Mouse (Mus musculus) embryonic facial prominence, embryonic 10.5 days (tissue): ENCODE data around the gene Ankrd52. TPM values are rescaled to one million over a fixed set of nuclear protein-coding genes. Genes with fewer than 3 reads are reported as not detected.

ENCODE experiments used
- DNase-seq: peaks from one replicate; pipeline ENCODE4 v3.0.0-alpha.2; 2017; ENCODE audit warnings: low spot score
- H3K27ac ChIP-seq: fragments of 300-500 bp; sonication (generic); replicated peaks from 2 replicates; pipeline ENCODE4 v1.5.1; 2016; ENCODE audit warnings: mild to moderate bottlenecking
- H3K27me3 ChIP-seq: fragments of 300-500 bp; sonication (generic); replicated peaks from 2 replicates; pipeline ENCODE4 v1.6.1; 2016; ENCODE audit warnings: low read depth, mild to moderate bottlenecking; ENCODE audit not compliant: poor library complexity, severe bottlenecking
- H3K36me3 ChIP-seq: fragments of 300-500 bp; sonication (generic); replicated peaks from 2 replicates; pipeline ENCODE4 v1.6.1; 2016; ENCODE audit warnings: mild to moderate bottlenecking, moderate library complexity
- H3K4me1 ChIP-seq: fragments of 300-500 bp; sonication (generic); 2 replicates; pipeline ENCODE4 v1.6.1; 2016
- H3K4me3 ChIP-seq: fragments of 300-500 bp; sonication (generic); 2 replicates; pipeline ENCODE4 v1.5.1; 2016; ENCODE audit warnings: mild to moderate bottlenecking, moderate library complexity
- H3K9me3 ChIP-seq: fragments of 300-500 bp; sonication (generic); 2 replicates; pipeline ENCODE4 v1.6.1; 2016; ENCODE audit warnings: mild to moderate bottlenecking
- WGBS: fragments of 180-500 bp; shearing (Covaris S2); methylation state at CpG from one replicate; pipeline ENCODE4 v1.1.7; 2016; 5-methylcytosine and 5-hydroxymethylcytosine counted together
- polyA plus RNA-seq: library from polyadenylated mRNA; unstranded; fragments of >200 nt; fragmentation: Nextera tagmentation; extraction: Ambion mirVana; gene quantifications from 2 replicates; pipeline ENCODE4 v1.2.1, GENCODE M21; 2016

Gene Ankrd52
- polyA plus RNA-seq, 1 experiment from 2014 or later = 12.1 TPM

GRCm38 (mm10) chr10:128389570-128389969, 12.7 kb downstream of the Ankrd52 start:
- H3K4me3 ChIP-seq = no peak overlapping the region
- H3K27me3 ChIP-seq = no peaks in the 10 kb centered on the region
- no peak for DNase-seq
- H3K36me3 ChIP-seq = peaks cover 100% of the 10 kb centered on the region
- no peak overlapping the region for H3K27ac ChIP-seq
- 89% methylated on average over 6 of the region's 6 CpGs for WGBS
- H3K4me1 ChIP-seq = peaks cover 9% of the 10 kb centered on the region; the same call in 1 of the 2 replicates
- H3K9me3 ChIP-seq = no peaks in the 10 kb centered on the region

GRCm38 (mm10) chr10:128390366-128390765, 13.5 kb downstream of the Ankrd52 start:
- H3K27me3 ChIP-seq = no peaks in the 10 kb centered on the region
- no peak overlapping the region for H3K27ac ChIP-seq
- H3K36me3 ChIP-seq = peaks cover 100% of the 10 kb centered on the region
- peaks cover 9% of the 10 kb centered on the region; the same call in 1 of the 2 replicates for H3K4me1 ChIP-seq
- H3K4me3 ChIP-seq = no peak overlapping the region; the same call in 1 of the 2 replicates
- DNase-seq = peak; percentile 7
- H3K9me3 ChIP-seq = no peaks in the 10 kb centered on the region
- 91% methylated on average over 12 of the region's 12 CpGs for WGBS

GRCm38 (mm10) chr10:128391850-128392249, 14.9 kb downstream of the Ankrd52 start:
- Histone ChIP-seq H3K27me3 (no peaks in the 10 kb centered on the region), H3K27ac (no peak overlapping the region), H3K4me1 (peaks cover 15% of the 10 kb centered on the region), H3K4me3 (no peak overlapping the region), H3K36me3 (peaks cover 100% of the 10 kb centered on the region), H3K9me3 (no peaks in the 10 kb centered on the region)
- DNase-seq = no peak
- WGBS = 76% methylated on average over 6 of the region's 6 CpGs

- Histone ChIP-seq H3K9me3 (no peaks in the 10 kb centered on the region), H3K4me3 (no peak overlapping the region), H3K27ac (no peak overlapping the region; the same call in 1 of the 2 replicates), H3K36me3 (peaks cover 76% of the 10 kb centered on the region), H3K4me1 (peaks cover 38% of the 10 kb centered on the region), H3K27me3 (no peaks in the 10 kb centered on the region)
- WGBS = 71% methylated on average over 11 of the region's 11 CpGs
- no peak for DNase-seq
Measured at GRCm38 (mm10) chr10:128396017-128396673, 19.2 kb downstream of the Ankrd52 start.

GRCm38 (mm10) chr10:128396716-128397264, 19.9 kb downstream of the Ankrd52 start:
- Histone ChIP-seq H3K9me3 (no peaks in the 10 kb centered on the region), H3K36me3 (peaks cover 76% of the 10 kb centered on the region), H3K27ac (no peak overlapping the region), H3K4me1 (peaks cover 42% of the 10 kb centered on the region), H3K4me3 (0 out of 2 replicates have a peak overlapping the region, but pooled peaks have one; percentile 17), H3K27me3 (no peaks in the 10 kb centered on the region)
- DNase-seq = no peak
- WGBS = 73% methylated on average over 10 of the region's 10 CpGs

GRCm38 (mm10) chr10:128397466-128397865, 20.6 kb downstream of the Ankrd52 start:
- Histone ChIP-seq H3K27ac (no peak overlapping the region), H3K4me1 (peaks cover 42% of the 10 kb centered on the region), H3K4me3 (peak overlapping the region; percentile 21; the same call in 1 of the 2 replicates), H3K27me3 (no peaks in the 10 kb centered on the region), H3K9me3 (no peaks in the 10 kb centered on the region), H3K36me3 (peaks cover 73% of the 10 kb centered on the region)
- DNase-seq = no peak
- WGBS = 68% methylated on average over 7 of the region's 7 CpGs

- no peaks in the 10 kb centered on the region for H3K27me3 ChIP-seq
- H3K9me3 ChIP-seq = no peaks in the 10 kb centered on the region
- H3K27ac ChIP-seq = no peak overlapping the region
- peaks cover 54% of the 10 kb centered on the region for H3K36me3 ChIP-seq
- DNase-seq = no peak
- H3K4me3 ChIP-seq = peak overlapping the region; percentile 18; the same call in 1 of the 2 replicates
- WGBS = 26% methylated on average over 5 of the region's 5 CpGs
- peaks cover 33% of the 10 kb centered on the region for H3K4me1 ChIP-seq
Measured at GRCm38 (mm10) chr10:128400338-128400737, 23.4 kb downstream of the Ankrd52 start.

GRCm38 (mm10) chr10:128401056-128401455, 24.1 kb downstream of the Ankrd52 start, which contains the start of gene Slc39a5:
TSS of gene Slc39a5 (minus strand) at chr10:128401229.
- Histone ChIP-seq H3K4me3 (peak within 1 kb of the TSS; percentile 18; the same call in 1 of the 2 replicates), H3K36me3 (peaks cover 54% of the 10 kb centered on the region), H3K27me3 (no peaks in the 10 kb centered on the region), H3K27ac (no peak within 1 kb of the TSS), H3K9me3 (no peaks in the 10 kb centered on the region), H3K4me1 (peaks cover 30% of the 10 kb centered on the region)
- WGBS = 7% methylated on average over 2 of the region's 2 CpGs
- no peak for DNase-seq

- Histone ChIP-seq H3K9me3 (no peaks in the 10 kb centered on the region), H3K36me3 (peaks cover 54% of the 10 kb centered on the region), H3K4me1 (peaks cover 28% of the 10 kb centered on the region), H3K27me3 (no peaks in the 10 kb centered on the region), H3K4me3 (no peak overlapping the region), H3K27ac (no peak overlapping the region)
- WGBS = 76% methylated on average over 9 of the region's 9 CpGs
- DNase-seq = no peak
Measured at GRCm38 (mm10) chr10:128401638-128402037, 24.7 kb downstream of the Ankrd52 start.

- no peak for DNase-seq
- H3K9me3 ChIP-seq = no peaks in the 10 kb centered on the region
- H3K27ac ChIP-seq = no peak overlapping the region
- H3K36me3 ChIP-seq = peaks cover 58% of the 10 kb centered on the region
- peaks cover 31% of the 10 kb centered on the region for H3K4me1 ChIP-seq
- H3K27me3 ChIP-seq = no peaks in the 10 kb centered on the region
- no peak overlapping the region for H3K4me3 ChIP-seq
- WGBS = 85% methylated on average over 7 of the region's 7 CpGs
Measured at GRCm38 (mm10) chr10:128403931-128404330, 27.0 kb downstream of the Ankrd52 start.

- Histone ChIP-seq H3K27me3 (no peaks in the 10 kb centered on the region), H3K4me3 (peak overlapping the region; percentile 97), H3K27ac (peak overlapping the region; percentile 96), H3K9me3 (no peaks in the 10 kb centered on the region), H3K36me3 (peaks cover 44% of the 10 kb centered on the region), H3K4me1 (peaks cover 50% of the 10 kb centered on the region)
- WGBS = 20% methylated on average over 35 of the region's 35 CpGs
- DNase-seq = peak; percentile 58
Measured at GRCm38 (mm10) chr10:128408591-128409535, 31.9 kb downstream of the Ankrd52 start.
